Mouse (Mus musculus) lung, postnatal 0 days (tissue): ENCODE measurements around the gene App. TPM values are rescaled to one million over a fixed set of nuclear protein-coding genes. Genes with fewer than 3 reads are reported as not detected.

ENCODE experiments used
- ATAC-seq: fragments of 200-750 bp; cut with Nextera tagmentation; 2 replicates; pipeline ENCODE4 v1.8.0; 2017; ENCODE audit warnings: moderate library complexity
- DNase-seq: peaks from one replicate; pipeline ENCODE4 v3.0.0-alpha.2; 2016; ENCODE audit warnings: low spot score
- H3K27ac ChIP-seq: fragments of 300-500 bp; sonication (generic); 2 replicates; pipeline ENCODE4 v1.5.1; 2014; ENCODE audit warnings: antibody characterized with exemption, mild to moderate bottlenecking, low read length, mixed read lengths
- H3K27me3 ChIP-seq: fragments of 300-500 bp; sonication (generic); replicated peaks from 2 replicates; pipeline ENCODE4 v1.6.1; 2014; ENCODE audit warnings: low read length, mixed read lengths; ENCODE audit not compliant: insufficient read depth
- H3K36me3 ChIP-seq: fragments of 300-500 bp; sonication (generic); 2 replicates; pipeline ENCODE4 v1.6.1; 2014; ENCODE audit warnings: low read length, mixed read lengths; ENCODE audit not compliant: insufficient read depth
- H3K4me1 ChIP-seq: fragments of 300-500 bp; sonication (generic); 2 replicates; pipeline ENCODE4 v1.6.1; 2014; ENCODE audit warnings: antibody characterized with exemption, low read depth, low read length, mixed read lengths; ENCODE audit not compliant: insufficient read depth
- H3K4me2 ChIP-seq: fragments of 300-500 bp; sonication (generic); replicated peaks from 2 replicates; pipeline ENCODE4 v1.6.1; 2014; ENCODE audit warnings: low read depth, mild to moderate bottlenecking, low read length, moderate library complexity, mixed read lengths
- H3K4me3 ChIP-seq: fragments of 300-500 bp; sonication (generic); 2 replicates; pipeline ENCODE4 v1.5.1; 2014; ENCODE audit warnings: low read depth, low read length
- H3K9ac ChIP-seq: fragments of 300-500 bp; sonication (generic); replicated peaks from 2 replicates; pipeline ENCODE4 v1.6.1; 2014; ENCODE audit warnings: low read depth, mild to moderate bottlenecking
- H3K9me3 ChIP-seq: fragments of 300-500 bp; sonication (generic); 2 replicates; pipeline ENCODE4 v1.6.1; 2016; ENCODE audit warnings: low read length, mixed read lengths
- CTCF ChIP-seq: IDR thresholded peaks from 2 replicates; pipeline ENCODE4 v1.5.1; 2016; ENCODE audit warnings: antibody characterized with exemption, mild to moderate bottlenecking
- EP300 ChIP-seq: IDR thresholded peaks from 2 replicates; pipeline ENCODE4 v1.6.1; 2016; ENCODE audit warnings: antibody characterized with exemption, mild to moderate bottlenecking, control low read depth
- whole genome bisulfite sequencing: fragments of 180-500 bp; shearing (Covaris S2); extraction: QIAGEN DNeasy Blood & Tissue Kit; methylation state at CpG from one replicate; pipeline ENCODE4 v1.1.7; 2014; 5-methylcytosine and 5-hydroxymethylcytosine counted together
- polyA plus RNA-seq: library from polyadenylated mRNA; unstranded; fragments of >200 nt; fragmentation: Nextera tagmentation; extraction: Ambion mirVana; gene quantifications from 2 replicates; pipeline ENCODE4 v1.2.1, GENCODE M21; 2015

Gene App
- polyA plus RNA-seq, 1 experiment from 2014 or later, result 425 TPM

DNA sequence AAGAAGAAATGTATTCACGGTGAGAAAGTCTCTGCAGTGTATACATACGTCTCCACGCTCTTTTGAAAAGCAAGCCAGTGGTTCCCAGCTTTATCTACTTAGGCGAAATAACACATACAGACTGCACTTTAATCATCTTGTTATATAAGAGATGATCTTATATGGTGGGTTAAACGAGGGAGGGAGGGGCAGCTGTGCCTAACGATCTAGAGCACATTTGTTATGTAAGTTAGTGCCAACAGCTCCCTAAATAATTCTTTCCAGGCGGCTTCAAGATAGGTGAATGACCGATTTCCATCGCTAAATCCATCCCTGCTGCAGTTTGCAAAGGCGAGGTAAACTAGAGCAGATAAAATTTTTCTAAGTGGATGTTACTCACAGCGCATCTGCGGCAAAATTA lies 210.0 kb downstream of the App start:
- H3K9ac ChIP-seq, result no peak overlapping the region
- H3K36me3 ChIP-seq, result peaks cover 39% of the 10 kb centered on the region; the same call in 1 of the 2 replicates
- TF ChIP-seq CTCF (no peak), EP300 (no peak)
- H3K9me3 ChIP-seq, result no peaks in the 10 kb centered on the region
- no peak overlapping the region for H3K27ac ChIP-seq
- H3K27me3 ChIP-seq, result no peaks in the 10 kb centered on the region
- no peaks in the 10 kb centered on the region for H3K4me1 ChIP-seq
- no peak overlapping the region for H3K4me2 ChIP-seq
- DNase-seq (no peak), ATAC-seq (no peak)
- H3K4me3 ChIP-seq, result no peak overlapping the region
- WGBS, result 80% methylated on average over 12 of the region's 12 CpGs

DNA sequence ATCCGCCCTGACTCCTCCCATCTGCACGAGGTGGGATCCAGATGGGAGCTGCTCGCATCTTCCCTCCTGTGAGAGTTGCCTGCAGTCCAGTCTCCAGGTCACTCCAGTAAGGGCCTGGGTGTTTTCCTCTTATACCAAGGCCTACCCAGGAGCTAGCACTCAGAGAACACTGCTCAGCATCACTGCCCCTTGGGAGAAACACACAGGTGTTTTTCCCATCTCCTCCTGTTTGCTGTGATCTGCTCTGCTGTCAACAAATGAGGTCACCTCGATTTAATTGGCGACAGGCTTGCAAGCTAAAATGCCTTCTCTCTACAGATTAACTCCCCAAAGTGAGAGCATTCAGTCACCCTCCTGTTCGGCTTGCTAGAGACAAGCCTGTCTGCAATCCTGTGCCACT lies 216.3 kb downstream of the App start:
- Histone ChIP-seq H3K36me3 (peaks cover 23% of the 10 kb centered on the region; the same call in 1 of the 2 replicates), H3K9ac (no peak overlapping the region), H3K4me3 (no peak overlapping the region), H3K9me3 (no peaks in the 10 kb centered on the region), H3K27me3 (no peaks in the 10 kb centered on the region), H3K4me1 (no peaks in the 10 kb centered on the region), H3K4me2 (no peak overlapping the region), H3K27ac (no peak overlapping the region)
- TF ChIP-seq CTCF (no peak), EP300 (no peak)
- ATAC-seq (no peak), DNase-seq (no peak)
- 70% methylated on average over 6 of the region's 6 CpGs for WGBS

DNA sequence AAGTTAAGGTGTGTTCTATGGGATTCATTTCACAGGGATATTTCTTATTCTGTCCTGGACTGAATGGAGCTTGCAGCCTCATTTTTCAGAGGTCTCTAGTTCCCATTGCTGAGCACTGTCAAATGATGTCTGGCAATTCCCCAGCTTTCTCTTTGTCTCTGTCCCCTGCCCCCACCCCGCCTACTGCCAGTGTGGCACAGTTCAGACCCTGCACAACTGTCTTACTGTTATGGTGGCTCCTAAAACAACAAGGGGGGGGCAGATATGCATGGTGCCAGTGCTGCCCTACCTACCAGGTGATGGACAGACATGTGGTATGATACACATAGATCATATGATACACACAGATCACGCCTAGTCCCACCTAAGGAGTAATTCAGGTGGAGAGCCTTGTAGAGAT lies 216.9 kb downstream of the App start:
- Histone ChIP-seq H3K4me1 (no peaks in the 10 kb centered on the region), H3K27me3 (no peaks in the 10 kb centered on the region), H3K4me3 (no peak overlapping the region), H3K9me3 (no peaks in the 10 kb centered on the region), H3K9ac (no peak overlapping the region), H3K27ac (no peak overlapping the region), H3K36me3 (peaks cover 19% of the 10 kb centered on the region; the same call in 1 of the 2 replicates), H3K4me2 (no peak overlapping the region)
- TF ChIP-seq EP300 (no peak), CTCF (no peak)
- DNase-seq (no peak), ATAC-seq (no peak; the same call in 1 of the 2 replicates)
- WGBS, result 83% methylated on average over 2 of the region's 2 CpGs

DNA sequence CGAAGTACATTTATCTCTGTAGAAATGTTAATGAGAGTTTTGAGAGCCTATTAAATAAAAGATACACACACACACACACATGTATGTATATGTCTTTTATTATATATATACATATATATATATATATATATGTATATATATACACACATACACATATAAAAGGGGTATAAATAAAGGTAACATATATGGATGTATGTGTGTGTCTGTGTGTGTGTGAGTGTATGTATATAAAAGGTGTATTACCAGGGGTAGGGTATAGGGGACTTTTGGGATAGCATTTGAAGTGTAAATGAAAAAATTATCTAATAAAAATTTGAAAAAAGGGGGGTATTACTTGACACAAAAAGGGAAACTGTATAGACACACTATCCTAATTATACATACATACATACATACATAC lies 217.7 kb downstream of the App start:
- Histone ChIP-seq H3K4me2 (no peak overlapping the region), H3K4me1 (no peaks in the 10 kb centered on the region), H3K9me3 (no peaks in the 10 kb centered on the region), H3K36me3 (peaks cover 23% of the 10 kb centered on the region; the same call in 1 of the 2 replicates), H3K27ac (no peak overlapping the region), H3K4me3 (no peak overlapping the region), H3K9ac (no peak overlapping the region), H3K27me3 (no peaks in the 10 kb centered on the region)
- WGBS, result 33% methylated on average over 1 of the region's 1 CpGs
- ATAC-seq, result no peak
- no peak for DNase-seq
- TF ChIP-seq EP300, result no peak
- no peak for TF ChIP-seq CTCF

DNA sequence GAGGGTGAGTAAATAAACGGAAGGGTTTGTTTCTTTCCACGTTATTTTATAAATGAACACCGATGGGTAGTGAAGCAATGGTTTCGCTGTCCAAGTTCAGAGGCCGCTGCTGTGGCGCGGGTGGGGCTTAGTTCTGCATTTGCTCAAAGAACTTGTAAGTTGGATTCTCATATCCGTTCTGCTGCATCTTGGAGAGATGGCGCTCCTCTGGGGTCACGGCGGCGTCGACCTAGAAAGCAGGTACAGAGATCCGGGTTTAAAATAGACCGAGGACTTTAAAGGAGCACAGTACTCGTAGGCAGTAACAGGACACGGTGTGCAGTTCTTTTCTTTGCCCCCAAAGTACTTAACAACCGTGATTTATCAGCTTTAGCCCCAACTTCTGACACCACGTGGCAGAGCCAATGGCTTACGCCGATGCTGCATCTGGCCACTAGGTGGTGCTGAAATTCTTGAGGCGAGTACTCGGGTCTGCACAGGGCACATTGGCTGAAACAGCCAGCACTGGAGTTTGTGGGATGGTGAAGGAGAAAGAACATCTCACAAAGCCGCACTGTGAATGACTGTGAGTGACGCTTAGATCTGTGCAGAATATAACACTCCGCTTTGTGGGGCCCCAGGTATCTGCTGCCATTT lies 218.2 kb downstream of the App start:
- H3K36me3 ChIP-seq, result peaks cover 18% of the 10 kb centered on the region; the same call in 1 of the 2 replicates
- no peak overlapping the region for H3K4me2 ChIP-seq
- TF ChIP-seq CTCF, result peak; percentile 97
- no peak for TF ChIP-seq EP300
- no peaks in the 10 kb centered on the region for H3K4me1 ChIP-seq
- H3K27me3 ChIP-seq, result no peaks in the 10 kb centered on the region
- H3K9ac ChIP-seq, result no peak overlapping the region
- DNase-seq, result peak; percentile 89
- peak; percentile 85 for ATAC-seq
- H3K27ac ChIP-seq, result no peak overlapping the region
- no peak overlapping the region for H3K4me3 ChIP-seq
- no peaks in the 10 kb centered on the region for H3K9me3 ChIP-seq
- WGBS, result 31% methylated on average over 26 of the region's 26 CpGs

DNA sequence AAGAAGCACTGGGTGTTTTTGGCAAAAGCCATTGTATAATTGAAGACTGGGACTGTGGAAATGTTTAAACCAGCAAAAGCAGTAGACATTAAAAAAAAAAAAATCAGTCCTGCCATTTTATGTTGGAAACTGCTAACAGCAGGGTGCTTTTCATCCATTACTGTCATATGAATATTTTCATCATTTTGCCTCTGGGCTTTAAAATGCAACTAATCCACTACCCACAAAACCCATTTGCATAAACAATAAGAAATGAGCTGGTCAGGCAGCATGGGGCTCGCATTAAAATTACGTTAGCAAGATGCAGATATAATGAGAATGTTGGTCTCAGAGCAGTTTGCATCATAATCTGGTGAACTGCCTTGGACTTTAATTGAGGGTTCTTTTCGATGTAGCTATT lies 242.5 kb downstream of the App start:
- ATAC-seq (no peak), DNase-seq (no peak)
- H3K27ac ChIP-seq, result no peak overlapping the region
- no peaks in the 10 kb centered on the region for H3K27me3 ChIP-seq
- no peak for TF ChIP-seq EP300
- TF ChIP-seq CTCF, result no peak
- H3K36me3 ChIP-seq, result no peaks in the 10 kb centered on the region
- H3K4me3 ChIP-seq, result no peak overlapping the region
- no peaks in the 10 kb centered on the region for H3K9me3 ChIP-seq
- no peak overlapping the region for H3K9ac ChIP-seq
- H3K4me1 ChIP-seq, result no peaks in the 10 kb centered on the region
- WGBS, result 89% methylated on average over 3 of the region's 3 CpGs
- H3K4me2 ChIP-seq, result no peak overlapping the region

DNA sequence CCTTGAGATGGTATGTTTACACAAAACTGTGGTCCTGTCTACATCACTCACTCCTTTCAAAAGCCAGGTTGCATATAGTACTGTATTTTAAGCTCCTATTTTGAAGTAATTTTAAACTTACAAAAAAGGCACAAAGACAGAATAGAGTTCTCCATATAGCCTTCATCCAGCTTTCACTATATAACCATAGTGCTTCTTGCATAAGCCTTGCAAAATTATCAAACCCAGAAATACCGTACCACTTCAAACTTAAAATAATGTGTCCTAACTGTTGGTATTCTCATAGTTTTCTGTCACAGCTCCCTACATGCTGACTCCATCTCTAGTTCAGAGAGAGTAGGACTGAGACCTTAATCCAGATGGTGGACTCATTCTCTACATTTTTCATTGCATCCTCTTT lies 245.7 kb downstream of the App start:
- Histone ChIP-seq H3K4me3 (no peak overlapping the region), H3K9ac (no peak overlapping the region), H3K4me2 (no peak overlapping the region), H3K4me1 (no peaks in the 10 kb centered on the region), H3K36me3 (no peaks in the 10 kb centered on the region), H3K27me3 (no peaks in the 10 kb centered on the region), H3K27ac (no peak overlapping the region), H3K9me3 (no peaks in the 10 kb centered on the region)
- no peak for ATAC-seq
- WGBS, result 90% methylated on average over 1 of the region's 1 CpGs
- TF ChIP-seq EP300 (no peak), CTCF (no peak)
- DNase-seq, result no peak
